Mouse (Mus musculus) left cerebral cortex, adult 11 months (tissue): ENCODE measurements around the gene Csf3.
"Not testable (repeated sequence)": the region's sequence is repeated elsewhere in the genome, so short reads cannot be mapped to it uniquely, and the experiment has no call there.

Source experiments
- DNase-seq: peaks from one replicate; pipeline ENCODE4 v3.0.0; 2022; ENCODE audit warnings: low spot score

Gene Csf3

DNA sequence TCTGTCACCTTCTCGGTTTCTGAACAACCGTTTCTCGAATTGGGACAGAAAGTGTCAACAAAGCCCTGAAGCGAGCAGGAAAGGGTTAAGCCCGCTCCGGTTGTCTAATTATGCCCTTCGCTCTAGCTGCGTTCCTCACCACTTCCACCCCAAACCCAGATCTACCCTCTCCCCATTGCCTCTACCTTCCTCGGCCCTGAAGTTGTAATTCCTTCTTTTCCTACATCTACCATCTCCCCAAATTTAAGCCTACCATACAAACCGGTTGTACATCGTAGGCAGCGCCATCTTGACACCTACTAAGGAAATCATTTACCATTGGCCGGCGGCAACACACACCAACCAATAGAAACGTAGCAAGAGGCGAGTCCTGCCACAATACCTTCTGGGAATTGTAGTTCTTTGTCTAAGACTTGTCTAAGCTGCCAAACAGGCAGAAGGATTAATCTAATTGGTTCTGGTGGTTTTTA is 28.1 kb downstream of the Csf3 start, which contains the start of gene Med24:
Gene Med24 (minus strand): TSS at position 317 of the 470 bp plus-strand sequence.
- peak; percentile 91 for DNase-seq

DNA sequence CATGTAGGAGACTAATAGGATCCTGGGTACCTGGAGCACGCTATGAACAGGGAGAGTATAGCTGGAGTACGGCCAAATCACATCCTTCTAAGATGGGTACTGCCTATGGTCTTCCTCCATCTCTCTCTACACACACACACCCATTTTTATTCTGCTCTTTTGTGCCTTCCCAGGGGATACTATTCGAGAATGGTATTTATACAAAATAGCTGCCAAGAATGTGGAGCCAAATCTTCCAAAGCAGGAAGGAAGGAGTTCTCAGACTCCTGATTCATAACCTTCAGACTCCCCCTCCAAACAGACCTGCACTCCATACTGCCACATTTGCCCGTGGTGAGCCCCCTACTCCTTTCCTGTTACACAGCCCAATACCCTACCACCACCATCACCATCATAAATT is 29.7 kb downstream of the Csf3 start:
- DNase-seq = no peak

DNA sequence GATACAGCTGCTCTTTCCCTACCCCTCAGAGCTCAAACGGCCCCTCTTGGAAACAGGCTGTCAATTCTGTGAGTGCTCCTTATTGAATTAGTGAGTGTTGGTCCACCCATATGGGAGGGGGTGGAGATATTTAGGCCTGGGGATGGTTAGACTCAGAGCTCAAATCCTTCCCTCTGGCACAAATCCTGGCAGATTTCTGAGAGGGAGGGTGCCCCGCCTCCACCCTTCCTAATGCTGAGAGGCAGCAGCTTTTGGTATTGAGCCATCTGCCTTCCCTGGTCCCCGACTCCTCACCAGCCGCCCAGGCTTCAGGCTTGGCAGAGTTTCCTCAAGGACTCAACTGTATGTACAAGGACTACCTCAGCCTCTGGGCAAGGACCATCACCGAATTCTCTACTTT is 30.1 kb downstream of the Csf3 start:
- peak; percentile 70 for DNase-seq

DNA sequence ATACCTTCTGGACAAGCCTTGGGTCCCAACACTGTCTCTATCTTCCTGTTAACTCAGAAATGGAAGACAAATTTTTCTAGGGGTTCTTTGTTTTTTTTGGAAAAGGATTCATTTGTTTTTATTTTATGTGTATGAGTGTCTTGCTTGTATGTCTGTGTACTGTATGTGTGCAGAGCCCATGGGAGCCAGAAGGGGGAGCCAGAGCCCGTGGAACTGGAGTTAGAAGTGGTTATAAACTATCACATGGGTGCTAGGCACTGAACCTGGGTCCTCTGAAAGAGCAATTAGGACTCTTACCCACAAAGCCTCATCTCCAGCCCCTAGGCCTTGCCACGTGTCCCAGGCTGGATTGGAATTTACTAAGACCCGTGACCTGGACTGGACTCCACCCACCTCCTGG is 33.0 kb downstream of the Csf3 start:
- DNase-seq = no peak

DNA sequence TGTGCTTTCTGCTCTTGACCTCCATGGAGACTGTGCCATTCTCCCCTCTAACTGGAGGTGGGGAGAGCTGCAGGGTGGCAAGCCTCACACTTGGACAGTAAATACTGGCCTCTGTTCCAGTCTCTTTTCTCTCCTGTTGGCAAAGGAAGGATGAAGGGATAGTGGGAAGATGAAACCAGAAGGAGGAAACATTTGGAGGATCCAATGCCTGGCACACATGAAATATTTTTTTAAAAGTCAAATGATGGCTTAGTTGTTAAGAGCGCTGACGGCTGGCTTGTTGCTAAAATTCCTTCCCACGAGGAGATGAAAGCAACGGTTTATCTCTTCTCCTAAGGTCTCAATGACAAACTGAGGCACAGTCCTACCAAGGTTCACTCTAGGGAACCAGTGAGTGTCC is 34.0 kb downstream of the Csf3 start:
- no peak for DNase-seq

DNA sequence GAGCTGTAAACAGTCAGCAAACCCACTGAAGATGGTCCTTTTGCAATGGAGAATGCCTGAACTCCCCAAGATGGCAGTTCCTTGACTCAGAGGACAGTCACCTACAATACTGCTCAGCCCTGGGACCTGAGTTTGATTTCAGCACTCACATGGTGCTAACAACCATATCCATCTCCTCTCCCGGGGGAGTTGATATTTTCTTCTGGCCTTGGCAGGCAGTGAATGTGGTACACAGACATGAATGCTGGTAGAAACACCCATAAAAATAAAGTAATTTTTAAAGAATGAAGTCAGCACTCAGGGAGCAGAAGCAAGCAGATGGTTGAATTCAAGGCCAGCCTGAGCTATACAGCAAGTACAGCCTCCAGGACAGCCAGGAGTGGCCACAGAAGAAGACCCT is 35.1 kb downstream of the Csf3 start:
- DNase-seq = no peak

DNA sequence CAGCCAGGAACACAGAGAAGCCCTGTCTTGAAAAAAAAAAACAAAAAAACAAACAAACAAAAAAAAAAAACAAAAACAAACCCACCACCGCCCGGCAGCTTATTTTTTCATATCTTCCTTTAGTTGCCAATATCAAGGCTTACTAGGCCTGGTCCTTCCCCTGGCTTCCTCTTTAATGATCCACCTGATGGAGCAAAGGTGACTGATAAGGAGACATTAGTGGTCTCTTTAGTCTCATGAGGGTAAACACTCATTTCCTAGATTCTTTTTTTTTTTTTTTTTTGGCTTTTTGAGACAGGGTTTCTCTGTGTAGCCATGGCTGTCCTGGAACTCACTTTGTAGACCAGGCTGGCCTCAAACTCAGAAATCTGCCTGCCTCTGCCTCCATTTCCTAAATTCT is 36.2 kb downstream of the Csf3 start:
- DNase-seq = not testable (repeated sequence)

DNA sequence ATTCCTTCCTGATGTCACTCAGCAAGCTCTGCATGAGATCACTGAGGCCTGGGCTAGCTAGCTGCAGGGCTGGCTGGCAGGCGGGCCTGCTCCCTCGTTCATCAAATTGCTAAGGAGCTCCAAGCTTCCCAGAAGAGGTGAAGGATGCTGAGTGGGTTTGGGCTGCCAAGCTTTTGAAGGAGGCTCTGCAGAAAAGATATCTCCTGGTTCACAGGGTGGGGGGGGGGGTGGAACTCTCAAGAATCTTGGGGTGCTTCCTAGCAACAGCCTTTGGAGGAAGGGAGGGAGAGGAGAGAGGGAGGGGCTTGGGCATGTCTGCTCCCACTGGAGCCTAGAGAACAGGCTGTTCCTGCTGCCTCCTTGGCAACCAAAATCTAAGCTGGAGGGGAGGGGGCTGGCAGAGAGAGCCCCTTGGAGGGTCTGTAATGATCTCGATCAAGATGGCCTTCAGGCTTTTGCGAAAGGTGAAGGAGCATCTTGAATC is 37.4 kb downstream of the Csf3 start:
- peak; percentile 65 for DNase-seq

DNA sequence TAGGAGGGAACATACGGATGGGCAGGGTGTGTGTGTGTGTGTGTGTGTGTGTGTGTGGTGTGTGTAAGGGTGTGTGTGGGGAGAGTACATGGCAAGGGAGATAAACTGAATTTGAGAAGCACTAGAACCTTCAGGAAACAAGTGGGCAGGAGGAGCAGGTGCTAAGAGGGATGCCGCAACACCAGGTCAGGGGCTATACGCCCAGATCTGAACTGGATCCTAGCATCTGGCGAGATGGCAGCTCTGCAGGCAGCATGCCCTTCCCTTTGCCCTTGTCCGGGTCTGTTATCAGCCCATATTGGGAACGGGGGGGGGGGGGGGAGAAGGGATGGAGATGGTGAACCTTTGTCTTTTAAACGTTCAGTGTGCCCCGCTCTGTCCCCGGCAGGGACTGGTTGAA is 37.9 kb downstream of the Csf3 start:
- no peak for DNase-seq

DNA sequence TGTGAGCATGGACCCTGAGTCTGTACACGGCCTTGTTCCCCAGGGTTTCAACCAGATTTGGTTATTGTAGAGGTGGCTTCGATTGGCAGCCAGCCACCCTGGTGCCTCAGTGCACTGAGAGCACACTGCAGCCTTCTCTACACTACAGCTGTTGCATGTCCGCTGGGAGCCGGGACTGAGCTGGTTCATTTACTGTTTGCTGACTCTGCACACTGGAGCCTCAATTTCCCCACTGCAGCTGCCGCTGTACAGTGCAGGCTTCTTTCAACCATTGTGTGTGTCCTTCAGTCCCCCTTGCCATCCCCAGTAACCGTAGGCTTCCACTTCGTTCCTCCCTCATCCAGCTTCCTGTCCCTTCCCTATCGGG is 38.9 kb downstream of the Csf3 start:
- no peak for DNase-seq

DNA sequence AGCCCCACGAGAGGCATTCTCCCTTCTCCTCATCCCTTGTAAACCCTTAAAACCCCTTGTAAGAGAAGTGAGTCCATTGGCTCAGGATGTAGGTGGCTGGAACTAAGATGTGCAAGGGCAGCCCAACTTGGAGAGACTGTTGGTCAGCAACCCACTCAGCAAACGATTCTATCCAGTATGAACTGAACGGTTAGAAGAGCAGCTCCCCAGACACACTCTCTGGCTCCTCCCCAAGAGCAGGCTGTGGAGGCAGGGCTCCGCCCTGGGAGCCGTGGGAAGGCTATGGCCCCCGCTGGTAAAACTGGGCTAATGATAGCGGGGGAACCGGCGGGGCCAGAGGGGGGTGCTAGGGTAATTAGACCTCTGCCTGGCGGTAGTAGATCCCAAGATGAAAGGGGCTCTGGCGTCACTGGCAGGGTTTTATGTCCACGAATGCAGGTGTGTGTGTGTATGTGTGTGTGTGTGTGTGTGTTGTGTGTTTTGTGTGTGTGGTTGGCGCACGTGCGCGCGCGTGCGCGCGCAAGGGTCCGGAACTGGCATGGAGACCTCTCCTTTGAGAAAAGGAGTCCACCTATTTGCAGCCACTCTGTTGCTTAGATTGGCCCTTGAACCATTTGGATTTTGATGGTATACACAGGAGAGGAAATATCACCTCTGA is 39.5 kb downstream of the Csf3 start, which contains the start of gene Thra:
Gene Thra (plus strand): TSS at position 246 of the 658 bp plus-strand sequence.
- peak; percentile 64 for DNase-seq

DNA sequence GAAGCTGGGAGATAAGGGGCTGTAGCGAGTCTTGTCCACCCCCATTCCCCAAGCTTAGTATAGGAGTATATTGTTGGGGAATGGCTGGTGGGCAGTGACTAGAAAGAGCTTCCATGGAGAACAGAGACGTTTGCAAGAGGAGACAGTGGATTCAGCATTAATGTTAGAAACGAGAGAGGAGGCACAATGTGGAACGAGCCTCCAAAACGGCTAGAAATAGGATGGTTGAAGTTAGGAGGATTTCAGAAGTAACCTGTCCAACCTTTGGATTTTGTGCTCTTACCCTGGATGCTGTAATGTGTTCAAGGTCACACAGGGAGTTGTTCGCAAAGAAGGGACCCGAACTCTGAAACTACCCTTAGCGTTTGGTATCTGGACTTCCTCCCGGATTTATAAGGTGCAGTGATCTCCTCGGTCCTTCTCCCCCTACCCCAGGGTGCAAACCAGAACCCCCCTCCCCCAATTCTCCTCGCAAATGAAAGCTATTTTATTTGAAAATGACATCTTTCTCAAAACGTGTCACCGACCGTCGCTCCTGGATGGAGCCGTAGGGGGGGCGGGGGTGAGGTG is 40.1 kb downstream of the Csf3 start:
- no peak for DNase-seq

DNA sequence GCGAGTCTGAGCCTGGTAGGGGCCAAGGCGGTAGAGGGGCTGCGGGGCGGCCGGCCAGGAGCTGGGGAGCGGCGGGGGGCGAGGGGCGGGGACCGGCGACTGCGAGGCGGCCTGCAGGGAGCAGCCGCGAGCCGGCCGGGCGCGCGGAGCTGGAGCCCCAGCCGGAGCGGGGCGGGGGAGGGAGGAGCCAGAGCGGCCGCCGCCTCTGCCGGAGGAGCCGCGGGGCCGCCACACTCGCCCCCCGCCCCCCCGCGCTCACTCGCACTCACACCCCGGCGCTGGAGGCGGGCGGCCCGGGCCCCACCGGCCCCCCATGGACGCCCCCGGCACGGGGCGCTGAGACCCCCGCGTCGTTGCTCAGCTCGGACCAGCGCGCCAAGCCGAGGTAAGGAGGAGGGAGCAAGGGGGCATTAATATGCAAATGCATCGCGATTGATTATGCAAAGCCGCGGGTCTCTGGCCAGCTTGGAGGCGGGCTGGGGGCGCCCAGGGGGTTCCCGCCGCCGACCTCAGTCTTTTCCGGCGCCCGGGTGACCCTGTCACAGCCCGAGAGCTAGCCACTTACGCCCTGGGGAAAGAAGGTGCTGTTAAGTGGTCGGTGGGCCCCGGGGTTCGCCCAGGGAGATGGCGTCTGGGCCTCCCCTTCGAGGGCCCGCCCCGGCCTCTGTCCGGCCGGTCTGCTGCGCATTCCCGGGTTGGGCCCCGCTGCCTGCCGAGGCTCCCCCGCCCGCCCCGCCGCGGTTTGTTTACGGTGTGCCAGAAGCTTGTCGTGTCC is 40.7 kb downstream of the Csf3 start:
- DNase-seq = no peak

DNA sequence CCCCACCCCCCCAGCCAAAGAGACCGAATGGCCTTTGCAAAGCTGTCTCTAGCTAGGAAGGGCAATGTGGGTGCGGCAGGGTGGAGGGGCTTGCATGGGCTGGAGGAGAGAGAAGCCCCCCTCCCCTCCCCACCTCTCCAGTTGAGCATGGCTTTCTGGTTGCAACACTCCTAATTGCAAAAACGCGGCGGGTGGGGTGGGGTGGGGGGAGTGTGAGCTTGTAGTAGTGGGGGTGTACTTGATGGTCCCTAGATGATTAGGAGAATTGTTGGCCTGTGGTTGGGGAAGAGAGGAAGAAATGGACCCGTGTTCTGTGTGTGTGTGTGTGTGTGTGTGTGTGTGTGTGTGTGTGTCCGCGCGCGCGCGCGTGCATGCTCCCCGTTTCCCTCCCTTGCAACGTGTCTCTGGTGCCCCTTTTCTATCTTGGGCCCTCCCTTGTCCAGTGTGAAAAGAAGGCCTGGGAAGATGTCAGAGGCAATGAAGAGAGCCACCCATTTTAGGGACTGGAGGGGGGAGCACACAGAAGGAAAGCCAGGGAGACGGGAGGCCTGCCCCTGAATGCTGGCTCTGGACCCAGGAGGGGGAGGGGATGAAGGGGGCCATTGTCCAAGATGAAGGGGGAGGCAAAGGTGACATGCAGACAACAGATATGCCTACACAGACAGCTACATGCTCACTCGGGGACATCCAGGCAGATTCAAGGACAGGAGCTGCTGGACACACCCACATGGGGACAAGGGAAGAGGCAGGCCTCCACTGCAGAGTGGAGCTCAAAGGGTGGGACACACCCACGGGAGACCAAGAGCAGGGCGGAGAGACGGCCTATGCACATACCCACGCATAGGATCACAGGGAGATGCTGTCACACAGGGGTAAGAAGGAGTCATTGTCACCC is 41.6 kb downstream of the Csf3 start:
- no peak for DNase-seq

DNA sequence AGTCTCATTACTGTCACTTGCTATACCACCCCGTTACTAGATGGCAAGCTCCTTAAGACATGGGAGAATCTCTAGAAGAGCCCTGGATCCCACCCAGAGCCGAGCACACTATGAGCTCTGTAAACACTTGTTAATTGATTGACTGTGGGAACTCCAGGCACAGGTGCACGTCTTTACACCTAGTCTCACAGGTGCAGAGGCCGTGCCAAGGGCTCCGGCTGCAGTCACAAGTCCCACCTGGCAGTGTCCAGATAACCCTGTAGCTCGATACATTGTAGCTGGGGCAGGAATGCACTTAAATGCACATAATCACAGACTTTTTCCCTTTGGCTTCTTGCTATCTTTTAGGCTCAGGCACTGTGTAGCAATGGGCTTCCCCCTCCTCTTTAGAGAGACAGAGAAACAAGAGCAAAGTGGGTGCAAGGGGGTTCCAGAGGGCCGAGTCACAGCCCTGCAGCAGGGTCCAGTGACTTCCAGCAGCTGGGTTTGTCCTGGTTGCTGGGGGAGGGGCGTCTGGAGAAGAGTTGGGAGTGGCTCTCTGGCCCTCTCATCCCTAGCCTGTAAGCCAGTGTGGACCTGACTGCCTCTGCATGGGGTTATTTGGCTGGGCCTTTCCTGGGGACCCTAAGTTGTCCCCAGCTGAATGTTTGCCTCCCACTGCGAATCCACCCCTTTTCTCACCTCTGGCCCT is 42.7 kb downstream of the Csf3 start:
- no peak for DNase-seq

DNA sequence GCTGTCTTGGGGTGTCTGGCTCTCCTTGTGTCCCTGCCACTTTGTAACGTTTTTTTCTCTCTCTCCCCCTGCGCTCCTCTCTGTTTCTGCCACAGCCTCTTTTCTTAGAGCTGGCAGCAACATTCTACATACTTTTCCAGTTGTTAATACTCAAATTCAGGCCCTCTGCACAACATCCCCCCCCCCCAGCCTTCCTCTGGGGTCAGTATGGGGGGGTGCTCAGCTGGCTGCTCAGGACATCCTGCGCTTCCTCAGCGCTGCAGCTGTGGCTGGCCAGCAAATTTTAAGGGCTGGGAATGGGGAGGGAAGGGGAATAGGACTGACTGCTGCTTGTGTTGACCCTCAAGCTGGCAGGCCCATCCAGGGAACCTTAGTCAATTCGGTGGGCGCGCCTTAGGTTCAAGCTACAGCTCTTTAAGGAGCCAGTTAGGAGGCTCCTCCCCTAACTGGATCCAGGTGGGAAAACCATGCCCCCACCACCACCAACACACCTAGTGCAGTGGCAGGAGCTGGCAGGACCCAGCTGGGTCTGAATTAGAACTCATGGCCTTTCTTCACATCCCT is 43.5 kb downstream of the Csf3 start:
- DNase-seq = no peak

DNA sequence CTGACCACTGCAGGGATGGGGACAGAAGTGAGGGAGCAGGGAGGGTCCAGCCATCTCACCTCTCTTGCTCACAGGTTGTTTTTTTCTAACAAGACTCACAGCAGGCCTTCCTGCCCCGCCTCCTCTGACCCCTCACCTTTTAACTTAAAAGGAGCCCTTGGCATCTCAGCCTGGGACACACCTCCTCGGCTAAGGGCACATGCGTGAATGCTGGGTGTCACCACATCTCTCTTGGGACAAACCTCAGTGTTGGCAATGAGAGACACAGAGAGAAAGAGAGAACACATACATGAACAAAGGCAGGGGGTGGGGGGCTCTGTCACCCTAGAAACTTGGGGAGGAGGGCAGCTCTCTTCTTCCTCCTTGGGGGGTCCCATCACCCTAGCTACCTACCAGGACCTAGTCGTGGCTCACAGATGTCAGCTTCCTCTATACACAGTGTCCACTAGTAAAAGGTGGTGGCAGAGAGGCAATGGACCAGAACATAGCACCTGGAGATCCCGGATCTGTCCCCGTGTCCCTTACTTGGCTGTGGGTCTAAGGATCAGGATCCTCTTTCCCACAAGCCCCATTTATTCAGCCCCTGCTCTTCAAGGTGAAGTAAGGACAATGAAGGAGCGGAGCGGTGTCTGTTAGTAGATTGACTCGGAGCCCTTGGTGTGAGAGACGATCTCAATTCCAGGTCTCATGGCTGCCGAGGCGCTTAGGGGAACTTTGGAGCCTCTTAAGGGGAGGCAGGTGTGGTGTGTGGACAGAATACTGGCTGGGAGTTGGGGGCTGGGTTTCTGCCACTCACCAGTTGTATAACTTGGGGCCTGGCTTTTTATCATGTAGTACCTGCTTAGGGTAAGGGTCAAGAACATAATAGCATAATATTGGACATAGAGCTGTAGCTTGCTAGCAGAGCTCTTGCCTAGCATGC is 45.1 kb downstream of the Csf3 start:
- no peak for DNase-seq

DNA sequence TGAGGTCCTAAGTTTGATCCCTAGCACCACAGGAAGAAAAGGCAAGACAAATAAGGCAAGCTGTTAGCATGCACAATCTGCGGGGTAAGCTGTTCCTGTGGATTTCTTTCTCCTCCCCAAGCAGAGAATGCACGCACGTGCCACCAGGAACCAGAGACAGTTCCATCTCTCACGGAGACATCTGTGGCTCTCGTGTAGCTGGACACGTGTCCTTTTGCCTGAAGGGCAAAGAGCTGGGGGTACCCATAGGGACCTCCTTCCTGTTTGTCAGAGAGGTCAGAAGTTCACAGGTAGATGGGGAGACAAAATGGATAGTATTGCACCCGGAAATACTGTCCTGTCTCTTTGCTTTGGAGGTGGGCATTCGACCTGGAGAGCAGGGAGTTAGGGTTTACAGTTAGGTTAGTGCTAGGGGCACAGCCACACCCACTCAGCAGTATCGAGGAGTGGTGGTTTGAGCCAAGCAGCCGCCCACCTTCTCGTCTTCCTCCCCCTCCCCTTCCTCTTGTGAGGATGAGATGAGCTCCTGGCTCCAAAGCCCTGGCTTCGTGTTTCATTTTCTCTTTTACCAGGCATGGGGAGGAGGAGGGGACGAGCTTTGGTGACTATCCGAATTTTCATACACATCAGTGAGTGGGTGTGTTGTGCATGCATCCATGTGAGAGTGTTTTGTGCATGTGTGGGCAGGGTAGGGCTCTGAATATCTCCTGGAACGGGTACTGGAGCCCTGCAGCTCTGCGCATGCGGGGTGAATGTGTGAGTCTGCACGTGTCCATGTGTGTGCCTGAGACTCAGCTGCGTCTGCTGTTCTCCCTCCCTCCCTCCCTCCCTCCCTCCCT is 46.0 kb downstream of the Csf3 start:
- peak; percentile 94 for DNase-seq
